Mouse (Mus musculus) megakaryocyte, embryonic 14.5 days (primary cell): ENCODE data around the gene Csl. TPM values are rescaled to one million over a fixed set of nuclear protein-coding genes. Genes with fewer than 3 reads are reported as not detected.

ENCODE experiments used
- H3K27me3 ChIP-seq: replicated peaks from 2 replicates; pipeline ENCODE3; 2012; ENCODE audit warnings: inconsistent platforms
- H3K36me3 ChIP-seq: replicated peaks from 2 replicates; pipeline ENCODE3; 2012; ENCODE audit warnings: low read length, inconsistent platforms, mixed read lengths
- H3K4me1 ChIP-seq: 2 replicates; pipeline ENCODE4 v1.6.1; 2012; ENCODE audit warnings: inconsistent platforms
- H3K4me3 ChIP-seq: replicated peaks from 2 replicates; pipeline ENCODE3; 2012; ENCODE audit warnings: moderate library complexity, mild to moderate bottlenecking, inconsistent platforms
- H3K9me3 ChIP-seq: 2 replicates; pipeline ENCODE4 v1.6.1; 2012; ENCODE audit warnings: inconsistent platforms
- FLI1 ChIP-seq: IDR thresholded peaks from 2 replicates; pipeline ENCODE4 v1.6.1; 2012; ENCODE audit warnings: low read length, inconsistent platforms, mixed read lengths
- GATA1 ChIP-seq: IDR thresholded peaks from 3 replicates; pipeline ENCODE4 v1.6.1; 2012; ENCODE audit warnings: mixed read lengths, low read length, inconsistent platforms, borderline replicate concordance
- polyA plus RNA-seq: library from polyadenylated mRNA; stranded (reverse); fragments of >175 nt; gene quantifications from 2 replicates; pipeline ENCODE4 v1.2.3, GENCODE M21; 2012; ENCODE audit warnings: low replicate concordance; ENCODE audit not compliant: insufficient read depth

Csl gene
- not detected in 2 replicates for polyA plus RNA-seq

DNA sequence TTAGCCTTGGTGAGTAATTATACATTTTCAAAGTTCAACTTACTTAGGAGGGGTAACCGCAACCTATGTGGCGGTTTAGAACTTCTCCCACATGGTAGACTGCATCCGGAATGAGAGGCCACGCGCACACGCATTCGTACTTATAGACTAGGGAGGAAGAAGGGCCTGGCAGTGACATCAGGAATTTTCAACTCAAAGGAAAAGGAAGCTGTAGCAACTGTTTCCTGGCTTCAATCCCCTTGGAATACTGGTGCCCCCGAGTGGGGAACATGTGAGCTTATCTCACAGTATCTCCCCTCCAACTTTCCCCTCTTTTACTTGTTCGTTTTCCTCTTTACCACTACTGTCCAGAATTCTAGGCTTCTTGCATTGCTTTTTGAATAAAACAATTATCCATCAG is at the start of gene Csl:
Gene Csl (minus strand): TSS at position 101 of the 400 bp plus-strand sequence.
- Histone ChIP-seq H3K4me3 (no peak within 1 kb of the TSS), H3K36me3 (no peaks in the 10 kb centered on the region), H3K27me3 (no peaks in the 10 kb centered on the region), H3K4me1 (no peaks in the 10 kb centered on the region), H3K9me3 (peaks cover 31% of the 10 kb centered on the region)
- TF ChIP-seq FLI1 (no peak), GATA1 (no peak)

GRCm38 (mm10) chr10:99789418-99789817 is 30.0 kb upstream of the Csl start:
- TF ChIP-seq FLI1 (no peak), GATA1 (no peak)

GRCm38 (mm10) chr10:99774228-99775120 is 15.0 kb upstream of the Csl start:
- no peaks in the 10 kb centered on the region for H3K27me3 ChIP-seq
- no peak for TF ChIP-seq FLI1
- no peak for TF ChIP-seq GATA1
- no peak overlapping the region for H3K4me3 ChIP-seq
- no peaks in the 10 kb centered on the region for H3K36me3 ChIP-seq
- peaks cover 3% of the 10 kb centered on the region; the same call in 1 of the 2 replicates for H3K9me3 ChIP-seq
- H3K4me1 ChIP-seq: no peaks in the 10 kb centered on the region

More at GRCm38 (mm10) chr10:99789418-99789817, 30.0 kb upstream of the Csl start:
- no peaks in the 10 kb centered on the region for H3K27me3 ChIP-seq
- H3K9me3 ChIP-seq: no peaks in the 10 kb centered on the region
- H3K36me3 ChIP-seq: no peaks in the 10 kb centered on the region
- no peaks in the 10 kb centered on the region for H3K4me1 ChIP-seq
- no peak overlapping the region for H3K4me3 ChIP-seq

GRCm38 (mm10) chr10:99750146-99750545 is 9.3 kb downstream of the Csl start:
- H3K4me1 ChIP-seq: no peaks in the 10 kb centered on the region
- H3K36me3 ChIP-seq: no peaks in the 10 kb centered on the region
- H3K4me3 ChIP-seq: no peak overlapping the region
- H3K9me3 ChIP-seq: peaks cover 3% of the 10 kb centered on the region; the same call in 1 of the 2 replicates
- no peaks in the 10 kb centered on the region for H3K27me3 ChIP-seq
- TF ChIP-seq GATA1 (no peak), FLI1 (no peak)

- Histone ChIP-seq H3K27me3 (no peaks in the 10 kb centered on the region), H3K4me1 (no peaks in the 10 kb centered on the region), H3K4me3 (no peak overlapping the region), H3K36me3 (no peaks in the 10 kb centered on the region), H3K9me3 (peaks cover 3% of the 10 kb centered on the region; the same call in 1 of the 2 replicates)
- TF ChIP-seq FLI1 (no peak), GATA1 (no peak)
These were observed 10.7 kb downstream of the Csl start for GRCm38 (mm10) chr10:99748668-99749260.

DNA sequence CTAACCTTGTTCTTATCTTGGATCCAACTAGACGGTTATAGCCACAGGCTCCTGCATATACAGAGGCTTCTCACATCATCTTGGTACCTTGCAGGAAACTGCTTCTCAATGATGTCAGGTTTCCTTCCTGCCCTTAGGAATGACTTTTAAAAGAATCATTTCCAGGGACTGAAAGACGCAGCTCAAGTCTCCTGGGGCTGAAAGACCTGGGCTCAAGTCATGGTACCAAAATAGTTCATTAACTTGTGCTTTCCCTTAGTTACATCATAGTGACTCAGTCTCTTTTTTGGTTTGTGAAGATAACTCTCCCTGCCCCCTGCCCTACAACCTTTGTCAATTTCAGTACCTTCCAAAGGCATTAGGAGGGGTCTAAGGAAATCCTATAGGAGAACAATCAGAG is 11.4 kb downstream of the Csl start:
- Histone ChIP-seq H3K4me3 (no peak overlapping the region), H3K27me3 (no peaks in the 10 kb centered on the region), H3K4me1 (no peaks in the 10 kb centered on the region), H3K9me3 (peaks cover 3% of the 10 kb centered on the region; the same call in 1 of the 2 replicates), H3K36me3 (no peaks in the 10 kb centered on the region)
- no peak for TF ChIP-seq GATA1
- no peak for TF ChIP-seq FLI1

DNA sequence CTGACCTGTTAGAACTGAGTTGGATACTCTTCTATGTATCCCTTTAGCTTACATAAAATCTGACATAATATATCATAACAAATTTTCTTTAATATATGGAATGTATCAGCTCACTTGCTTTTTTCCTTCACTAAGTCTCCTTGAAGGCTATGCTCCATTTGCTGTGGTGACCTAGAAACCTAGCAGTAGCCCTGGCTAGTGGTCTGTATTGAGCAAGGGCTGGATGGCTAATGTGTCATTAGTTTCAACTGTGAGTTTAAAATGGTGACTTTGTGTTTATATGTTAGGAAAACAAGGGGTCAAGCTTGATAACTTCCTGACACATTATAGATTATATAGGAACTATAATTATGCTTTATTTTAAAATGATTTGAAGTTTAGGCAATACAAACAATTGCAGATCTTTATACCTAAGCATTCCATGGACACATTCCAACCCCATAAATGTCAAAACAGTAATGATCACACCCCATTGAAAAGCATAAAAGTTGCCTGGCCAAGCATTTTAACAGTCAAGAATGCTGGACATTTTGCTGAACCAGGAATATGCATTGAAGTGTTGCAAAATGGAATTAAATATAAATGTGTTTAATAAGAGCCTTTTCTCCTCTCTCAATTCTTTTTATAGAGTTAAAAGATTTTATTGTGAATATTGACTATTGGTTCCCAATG is 17.7 kb downstream of the Csl start:
- H3K27me3 ChIP-seq: no peaks in the 10 kb centered on the region
- H3K36me3 ChIP-seq: no peaks in the 10 kb centered on the region
- no peak for TF ChIP-seq GATA1
- no peak for TF ChIP-seq FLI1
- H3K9me3 ChIP-seq: no peaks in the 10 kb centered on the region
- H3K4me1 ChIP-seq: no peaks in the 10 kb centered on the region
- no peak overlapping the region for H3K4me3 ChIP-seq

DNA sequence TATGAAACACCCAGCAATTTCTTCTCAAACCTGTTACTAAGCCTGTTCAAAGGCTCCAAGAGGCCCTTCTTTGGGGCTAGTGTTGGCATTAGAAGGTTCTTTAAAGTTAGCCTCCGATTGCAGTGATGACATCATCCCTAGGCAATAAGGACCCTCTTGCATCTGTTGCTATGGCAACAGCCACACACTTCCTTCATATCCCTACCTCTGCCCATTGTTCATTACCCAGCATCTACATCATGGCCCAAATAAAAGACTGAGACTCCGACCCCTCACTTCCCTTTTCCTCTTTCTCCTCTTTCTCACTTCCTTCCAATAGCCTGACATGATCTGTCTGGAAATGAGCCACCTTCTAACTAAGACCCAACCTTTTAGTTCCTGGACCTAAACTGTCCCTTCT is 46.3 kb downstream of the Csl start:
- H3K4me3 ChIP-seq: no peak overlapping the region
- no peaks in the 10 kb centered on the region for H3K36me3 ChIP-seq
- TF ChIP-seq FLI1: no peak
- TF ChIP-seq GATA1: no peak
- H3K4me1 ChIP-seq: no peaks in the 10 kb centered on the region
- H3K9me3 ChIP-seq: peaks cover 9% of the 10 kb centered on the region; the same call in 1 of the 2 replicates
- H3K27me3 ChIP-seq: no peaks in the 10 kb centered on the region

DNA sequence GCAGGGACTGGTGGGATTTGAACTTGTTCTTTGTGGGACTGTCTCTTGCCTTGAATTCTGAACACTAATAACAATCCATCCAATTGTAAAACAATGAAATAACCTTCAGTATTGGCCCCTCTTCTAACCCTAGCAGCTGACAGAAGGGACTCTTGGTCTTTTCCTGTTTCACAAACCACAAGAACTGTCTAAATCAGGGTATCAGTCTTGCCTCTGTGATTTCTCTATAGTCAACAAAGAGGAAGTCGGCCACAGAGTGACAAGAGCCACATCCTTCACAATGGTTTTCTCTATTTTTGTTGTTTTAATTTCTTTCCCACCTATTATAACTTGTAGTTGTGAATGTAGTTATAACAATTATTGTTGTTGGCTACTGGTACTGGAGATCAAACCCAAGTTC is 47.9 kb downstream of the Csl start:
- no peak overlapping the region for H3K4me3 ChIP-seq
- peaks cover 9% of the 10 kb centered on the region; the same call in 1 of the 2 replicates for H3K9me3 ChIP-seq
- TF ChIP-seq FLI1 (no peak), GATA1 (no peak)
- H3K27me3 ChIP-seq: no peaks in the 10 kb centered on the region
- H3K4me1 ChIP-seq: no peaks in the 10 kb centered on the region
- no peaks in the 10 kb centered on the region for H3K36me3 ChIP-seq
